Comparison of ENCODE assay signal across 14 mouse cellular contexts in the genomic region with DNA sequence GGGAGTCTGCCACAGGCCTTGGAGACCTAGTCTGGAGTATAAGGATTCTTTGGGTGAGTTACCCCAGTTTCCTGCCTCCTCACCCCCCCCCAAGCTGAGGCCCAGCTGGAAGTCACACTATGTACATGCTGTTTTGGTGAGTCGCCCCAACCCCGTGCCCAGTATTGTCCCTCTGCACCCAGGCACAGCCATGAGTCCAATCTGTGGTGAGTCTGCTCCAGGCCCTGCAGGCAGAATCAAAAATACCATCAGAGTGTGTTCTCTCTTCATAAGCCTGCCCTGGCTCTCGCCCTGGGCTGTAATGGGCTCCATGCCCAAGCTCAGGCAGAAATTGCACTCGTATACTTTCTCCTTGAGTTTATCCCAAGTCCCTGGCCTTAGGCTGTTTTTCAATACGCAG.
DNase-seq lines count a peak whose midpoint lies in the region; ATAC-seq lines count a peak whose summit lies in the region.
"Had no signal": no experiment of that assay in that cellular context is flagged by ENCODE, and none has a peak within 500 bp of the region (broad histone marks: within the 10 kb centered on the region; RNA-seq: fewer than 3 reads in every experiment).

No protein-coding gene starts in this region.

- no peaks in the 10 kb centered on the region for H3K36me3 ChIP-seq in heart, embryonic 11.5 days (ENCODE audit: control insufficient read depth, insufficient read depth, low read length)
- H3K36me3 ChIP-seq in heart, embryonic 13.5 days = no peaks in the 10 kb centered on the region
- H3K36me3 ChIP-seq: hindbrain, embryonic 10.5 days; limb, embryonic 12.5 days had no signal

- no peak overlapping the region for H3K4me3 ChIP-seq in heart, embryonic 11.5 days (ENCODE audit: low read depth, low read length)
- no peak overlapping the region for H3K4me3 ChIP-seq in heart, embryonic 13.5 days
- H3K4me3 ChIP-seq: hindbrain, embryonic 10.5 days; limb, embryonic 12.5 days had no signal

- WGBS in heart, embryonic 11.5 days (ENCODE audit: insufficient replicate concordance) = 89% methylated on average over 5 of the region's 5 CpGs
- 72% methylated on average over 5 of the region's 5 CpGs for whole genome bisulfite sequencing in heart, embryonic 13.5 days

- peaks cover 53% of the 10 kb centered on the region for H3K4me1 ChIP-seq in heart, embryonic 11.5 days (ENCODE audit: control insufficient read depth, insufficient read depth, low read length)
- H3K4me1 ChIP-seq in heart, embryonic 13.5 days = peaks cover 91% of the 10 kb centered on the region

- ATAC-seq in heart, embryonic 11.5 days (replicated peaks; ENCODE audit: insufficient number of reproducible peaks, low FRiP score, low TSS enrichment) = no peak
- ATAC-seq in heart, embryonic 13.5 days (ENCODE audit: extremely low read depth, insufficient number of reproducible peaks, low FRiP score, low TSS enrichment) = no peak
- ATAC-seq: CD4-positive, CD25-positive, alpha-beta regulatory T cell, adult 4 months; forebrain, embryonic 14.5 days had no signal

- H3K9ac ChIP-seq in heart, embryonic 11.5 days (ENCODE audit: low read depth, low read length) = no peak overlapping the region
- peak overlapping the region; percentile 19; the same call in 1 of the 2 replicates for H3K9ac ChIP-seq in heart, embryonic 13.5 days
- H3K9ac ChIP-seq: limb, embryonic 12.5 days had no signal

- no peak overlapping the region for H3K27ac ChIP-seq in heart, embryonic 11.5 days (ENCODE audit: low read depth, low read length)
- H3K27ac ChIP-seq in heart, embryonic 13.5 days (replicated peaks) = 0 out of 2 replicates have a peak overlapping the region, but pooled peaks have one; percentile 70
- H3K27ac ChIP-seq: hindbrain, embryonic 10.5 days; limb, embryonic 12.5 days had no signal

- H3K4me2 ChIP-seq in heart, embryonic 11.5 days = no peak overlapping the region
- H3K4me2 ChIP-seq in heart, embryonic 13.5 days = no peak overlapping the region
- H3K4me2 ChIP-seq: limb, embryonic 12.5 days had no signal

- no peaks in the 10 kb centered on the region for H3K9me3 ChIP-seq in heart, embryonic 11.5 days (replicated peaks; ENCODE audit: control insufficient read depth, low read length)
- H3K9me3 ChIP-seq in heart, embryonic 13.5 days = no peaks in the 10 kb centered on the region
- H3K9me3 ChIP-seq: hindbrain, embryonic 10.5 days; limb, embryonic 12.5 days had no signal

- peak; percentile 49 for DNase-seq in heart, adult 18-20 months
- peak; percentile 92 for DNase-seq in Muller cell, postnatal 12 days (ENCODE audit: inconsistent ontology term)
- peak; percentile 68 to 71 for DNase-seq in cerebellum, adult 18-20 months
- DNase-seq in spleen, adult 12 weeks (ENCODE audit: low spot score) = no peak
- no peak for DNase-seq in embryo, embryonic 9.5 days (ENCODE audit: extremely low spot score)
- no peak for DNase-seq in spleen, postnatal 36 days (ENCODE audit: low spot score in 2 of 2)
- DNase-seq: kidney, adult 11 months; thymus, adult 2 months had no signal

- H3K27me3 ChIP-seq in heart, embryonic 11.5 days (ENCODE audit: control insufficient read depth, insufficient read depth, low read length) = no peaks in the 10 kb centered on the region
- no peaks in the 10 kb centered on the region for H3K27me3 ChIP-seq in heart, embryonic 13.5 days (replicated peaks)
- H3K27me3 ChIP-seq: limb, embryonic 12.5 days had no signal

Comparison
In these comparisons a context has a peak if more than half of its experiments do, and no peak if none do; other contexts are left out.
1. DNase-seq: peak in heart, adult 18-20 months (2 of 2), Muller cell, postnatal 12 days (single experiment) and cerebellum, adult 18-20 months (2 of 2); none in spleen, adult 12 weeks (single experiment), embryo, embryonic 9.5 days (single experiment) and spleen, postnatal 36 days (0 of 2).